Mouse (Mus musculus): Measurements from ENCODE around the gene Eif2ak3. TPM values are rescaled to one million over a fixed set of nuclear protein-coding genes. Genes with fewer than 3 reads are reported as not detected.

The Eif2ak3 gene
- polyA plus RNA-seq, 1 experiment from 2014 or later, result 16.9 TPM

- no peaks in the 10 kb centered on the region for H3K4me1 ChIP-seq
- 80% methylated on average over 2 of the region's 2 CpGs for WGBS
- no peak overlapping the region for H3K4me2 ChIP-seq
- H3K27me3 ChIP-seq, result no peaks in the 10 kb centered on the region
- no peaks in the 10 kb centered on the region for H3K36me3 ChIP-seq
- no peak for ATAC-seq (ENCODE audit: insufficient number of reproducible peaks, low FRiP score, low TSS enrichment, low read depth)
- H3K9me3 ChIP-seq, result no peaks in the 10 kb centered on the region
- H3K4me3 ChIP-seq, result no peak overlapping the region
- no peak overlapping the region for H3K27ac ChIP-seq
- H3K9ac ChIP-seq, result no peak overlapping the region
Measured at GRCm38 (mm10) chr6:70837297-70837696, 7.0 kb upstream of the Eif2ak3 start.

DNA sequence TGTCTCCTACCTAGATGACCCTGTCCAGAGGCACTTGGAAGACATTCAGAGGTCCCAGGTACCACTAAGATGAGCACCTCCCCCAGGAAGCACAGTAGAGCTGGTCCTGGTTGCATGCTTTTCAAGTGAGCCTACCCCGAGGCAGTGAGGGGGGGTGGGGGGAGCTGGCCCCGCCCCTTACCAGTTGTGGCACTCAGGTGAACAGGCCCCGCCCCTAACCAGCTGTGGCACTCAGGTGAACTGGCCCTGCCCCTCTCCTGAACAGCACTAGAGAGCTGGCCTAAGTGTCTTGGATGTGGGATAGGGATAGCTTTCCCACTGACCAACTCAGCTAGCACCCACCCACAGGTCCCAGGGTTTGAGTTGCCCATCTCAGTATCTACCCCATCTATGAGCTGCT, 5.8 kb upstream of the Eif2ak3 start:
- H3K27me3 ChIP-seq, result no peaks in the 10 kb centered on the region
- ATAC-seq (ENCODE audit: insufficient number of reproducible peaks, low FRiP score, low TSS enrichment, low read depth), result no peak
- H3K4me2 ChIP-seq, result no peak overlapping the region
- no peak overlapping the region for H3K9ac ChIP-seq
- H3K4me1 ChIP-seq, result 0 out of 2 replicates have a peak, but pooled peaks cover 1% of the 10 kb centered on the region
- no peaks in the 10 kb centered on the region for H3K9me3 ChIP-seq
- no peaks in the 10 kb centered on the region for H3K36me3 ChIP-seq
- no peak overlapping the region for H3K27ac ChIP-seq
- WGBS, result 39% methylated on average over 3 of the region's 3 CpGs
- H3K4me3 ChIP-seq, result no peak overlapping the region

GRCm38 (mm10) chr6:70840281-70840680, 4.0 kb upstream of the Eif2ak3 start:
- Histone ChIP-seq H3K4me2 (no peak overlapping the region), H3K36me3 (no peaks in the 10 kb centered on the region), H3K9me3 (no peaks in the 10 kb centered on the region), H3K4me1 (0 out of 2 replicates have a peak, but pooled peaks cover 2% of the 10 kb centered on the region), H3K9ac (no peak overlapping the region), H3K27ac (no peak overlapping the region), H3K27me3 (no peaks in the 10 kb centered on the region), H3K4me3 (no peak overlapping the region)
- WGBS, result 63% methylated on average over 5 of the region's 5 CpGs
- no peak for ATAC-seq (ENCODE audit: insufficient number of reproducible peaks, low FRiP score, low TSS enrichment, low read depth)

- peaks cover 22% of the 10 kb centered on the region for H3K4me1 ChIP-seq
- peak overlapping the region; percentile 66 for H3K4me2 ChIP-seq
- no peak overlapping the region for H3K9ac ChIP-seq
- H3K27me3 ChIP-seq, result no peaks in the 10 kb centered on the region
- H3K9me3 ChIP-seq, result no peaks in the 10 kb centered on the region
- no peak for ATAC-seq (ENCODE audit: insufficient number of reproducible peaks, low FRiP score, low TSS enrichment, low read depth)
- H3K27ac ChIP-seq, result peak overlapping the region; percentile 90
- 46% methylated on average over 5 of the region's 5 CpGs for WGBS
- H3K36me3 ChIP-seq, result no peaks in the 10 kb centered on the region
- H3K4me3 ChIP-seq, result peak overlapping the region; percentile 92; the same call in 1 of the 2 replicates
Measured at GRCm38 (mm10) chr6:70842991-70843390, 1.3 kb upstream of the Eif2ak3 start.

GRCm38 (mm10) chr6:70844896-70845646, 756 bp downstream of the Eif2ak3 start:
- no peak for ATAC-seq (ENCODE audit: insufficient number of reproducible peaks, low FRiP score, low TSS enrichment, low read depth)
- Histone ChIP-seq H3K27ac (peak overlapping the region; percentile 94), H3K4me2 (peak overlapping the region; percentile 60), H3K36me3 (no peaks in the 10 kb centered on the region), H3K9ac (peak overlapping the region; percentile 92), H3K4me3 (peak overlapping the region; percentile 92), H3K4me1 (peaks cover 22% of the 10 kb centered on the region), H3K9me3 (no peaks in the 10 kb centered on the region), H3K27me3 (no peaks in the 10 kb centered on the region)
- WGBS, result under 1% methylated on average over 38 of the region's 38 CpGs

DNA sequence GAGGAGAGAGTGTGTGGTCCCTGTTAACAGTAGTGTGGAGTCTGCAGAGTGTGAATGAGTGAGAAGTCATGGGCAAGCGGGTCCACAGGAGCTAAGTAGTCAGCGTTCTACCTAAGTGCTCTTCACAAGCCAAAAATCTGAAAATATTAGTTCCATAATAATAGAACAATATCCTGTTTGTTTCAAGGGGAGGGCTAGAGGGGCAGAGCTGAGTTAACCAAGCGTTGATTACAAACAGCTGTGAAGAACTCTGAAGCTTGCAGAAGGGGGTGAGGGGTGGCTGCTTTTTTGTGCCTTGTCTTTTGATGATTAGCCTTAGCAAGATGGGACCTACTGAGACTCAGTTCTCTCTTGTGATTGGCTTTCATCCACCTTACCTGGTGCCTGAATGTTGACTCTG, 3.1 kb downstream of the Eif2ak3 start:
- H3K27me3 ChIP-seq, result no peaks in the 10 kb centered on the region
- H3K4me3 ChIP-seq, result no peak overlapping the region; the same call in 1 of the 2 replicates
- WGBS, result 21% methylated on average over 3 of the region's 3 CpGs
- no peaks in the 10 kb centered on the region for H3K9me3 ChIP-seq
- H3K9ac ChIP-seq, result no peak overlapping the region
- no peaks in the 10 kb centered on the region for H3K36me3 ChIP-seq
- H3K27ac ChIP-seq, result no peak overlapping the region; the same call in 1 of the 2 replicates
- H3K4me1 ChIP-seq, result peaks cover 22% of the 10 kb centered on the region
- H3K4me2 ChIP-seq, result peak overlapping the region; percentile 14; the same call in 1 of the 2 replicates
- no peak for ATAC-seq (ENCODE audit: insufficient number of reproducible peaks, low FRiP score, low TSS enrichment, low read depth)

DNA sequence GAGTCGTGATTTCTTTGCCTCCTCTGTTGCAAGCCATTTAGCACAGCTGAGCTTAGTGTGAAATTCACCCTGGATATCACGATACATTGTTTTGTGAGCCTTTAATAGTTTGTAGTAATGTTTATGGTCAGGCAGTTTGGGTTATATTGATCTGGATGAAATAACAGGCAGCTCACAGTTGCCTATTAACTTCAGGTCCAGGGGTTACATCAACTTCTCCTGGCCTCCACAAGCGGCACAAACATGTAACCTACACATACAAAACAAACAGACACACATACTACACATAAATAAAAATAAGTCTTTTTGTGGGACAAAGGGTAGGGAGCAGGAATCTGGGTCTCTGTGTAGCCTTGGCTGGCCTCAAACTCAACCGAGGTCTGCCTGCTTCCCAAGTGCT, 9.1 kb downstream of the Eif2ak3 start:
- no peak overlapping the region for H3K9ac ChIP-seq
- H3K27me3 ChIP-seq, result no peaks in the 10 kb centered on the region
- no peaks in the 10 kb centered on the region for H3K9me3 ChIP-seq
- no peak overlapping the region for H3K4me3 ChIP-seq
- no peaks in the 10 kb centered on the region for H3K4me1 ChIP-seq
- H3K27ac ChIP-seq, result no peak overlapping the region
- 61% methylated on average over 4 of the region's 4 CpGs for WGBS
- peaks cover 7% of the 10 kb centered on the region; the same call in 1 of the 2 replicates for H3K36me3 ChIP-seq
- ATAC-seq (ENCODE audit: insufficient number of reproducible peaks, low FRiP score, low TSS enrichment, low read depth), result no peak
- no peak overlapping the region for H3K4me2 ChIP-seq

- no peaks in the 10 kb centered on the region for H3K9me3 ChIP-seq
- H3K27ac ChIP-seq, result no peak overlapping the region
- H3K4me3 ChIP-seq, result no peak overlapping the region
- no peaks in the 10 kb centered on the region for H3K27me3 ChIP-seq
- no peak overlapping the region for H3K4me2 ChIP-seq
- no peaks in the 10 kb centered on the region for H3K4me1 ChIP-seq
- WGBS, result 88% methylated on average over 13 of the region's 13 CpGs
- H3K36me3 ChIP-seq, result peaks cover 25% of the 10 kb centered on the region
- no peak overlapping the region for H3K9ac ChIP-seq
- no peak for ATAC-seq (ENCODE audit: insufficient number of reproducible peaks, low FRiP score, low TSS enrichment, low read depth)
Measured at GRCm38 (mm10) chr6:70855529-70856309, 11.4 kb downstream of the Eif2ak3 start.

- 80% methylated on average over 7 of the region's 7 CpGs for WGBS
- no peak for ATAC-seq (ENCODE audit: insufficient number of reproducible peaks, low FRiP score, low TSS enrichment, low read depth)
- H3K4me2 ChIP-seq, result no peak overlapping the region
Measured at GRCm38 (mm10) chr6:70862726-70863125, 18.4 kb downstream of the Eif2ak3 start.

DNA sequence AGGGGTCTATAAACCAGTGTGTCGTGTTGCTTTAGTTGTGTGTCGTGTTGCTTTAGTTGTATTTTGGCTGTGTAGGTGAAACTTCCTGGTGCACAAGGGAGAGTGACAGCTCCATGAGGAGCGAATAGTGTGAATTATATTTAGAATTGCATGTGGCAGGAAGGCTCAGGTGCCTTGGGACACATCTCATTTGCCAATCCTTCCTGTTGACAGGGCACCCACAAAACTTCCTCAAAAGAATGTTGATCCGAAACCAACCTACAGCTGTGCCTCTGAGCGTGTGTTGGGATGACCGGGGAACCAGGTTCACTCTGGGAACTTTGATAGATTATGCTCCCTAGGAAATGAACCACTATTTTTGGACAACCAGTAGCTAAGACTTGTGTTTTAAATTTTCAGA, 20.0 kb downstream of the Eif2ak3 start:
- Histone ChIP-seq H3K27me3 (no peaks in the 10 kb centered on the region), H3K4me2 (no peak overlapping the region), H3K9me3 (no peaks in the 10 kb centered on the region), H3K4me3 (no peak overlapping the region), H3K9ac (no peak overlapping the region), H3K4me1 (no peaks in the 10 kb centered on the region), H3K36me3 (peaks cover 17% of the 10 kb centered on the region), H3K27ac (no peak overlapping the region)
- WGBS, result 82% methylated on average over 6 of the region's 6 CpGs
- ATAC-seq (ENCODE audit: insufficient number of reproducible peaks, low FRiP score, low TSS enrichment, low read depth), result no peak

More at GRCm38 (mm10) chr6:70862726-70863125, 18.4 kb downstream of the Eif2ak3 start:
- H3K4me3 ChIP-seq, result no peak overlapping the region
- no peaks in the 10 kb centered on the region for H3K9me3 ChIP-seq
- no peaks in the 10 kb centered on the region for H3K4me1 ChIP-seq
- H3K27me3 ChIP-seq, result no peaks in the 10 kb centered on the region
- H3K9ac ChIP-seq, result no peak overlapping the region
- H3K36me3 ChIP-seq, result peaks cover 29% of the 10 kb centered on the region
- H3K27ac ChIP-seq, result no peak overlapping the region

DNA sequence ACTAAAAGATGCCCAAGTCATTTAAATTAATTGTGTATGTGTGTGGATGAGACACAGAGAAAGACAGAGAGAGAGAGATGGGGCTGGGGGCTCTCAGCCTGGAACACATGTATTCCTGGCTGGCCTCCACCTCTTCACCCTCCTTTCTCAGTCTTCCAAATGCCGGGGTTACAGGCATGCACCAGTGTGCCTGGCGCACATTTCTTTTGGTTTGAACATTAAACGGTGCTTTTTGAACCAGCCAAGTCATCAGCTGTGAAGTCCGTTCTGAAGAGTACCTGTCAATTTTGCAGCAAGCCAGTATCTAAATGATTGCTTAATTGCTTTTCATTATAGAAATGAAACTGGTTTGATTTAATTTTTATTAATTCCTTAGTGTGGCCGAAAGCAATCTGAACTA, 22.4 kb downstream of the Eif2ak3 start:
- no peaks in the 10 kb centered on the region for H3K4me1 ChIP-seq
- no peaks in the 10 kb centered on the region for H3K9me3 ChIP-seq
- H3K4me3 ChIP-seq, result no peak overlapping the region
- ATAC-seq (ENCODE audit: insufficient number of reproducible peaks, low FRiP score, low TSS enrichment, low read depth), result no peak
- no peaks in the 10 kb centered on the region for H3K27me3 ChIP-seq
- no peak overlapping the region for H3K9ac ChIP-seq
- no peak overlapping the region for H3K4me2 ChIP-seq
- peaks cover 5% of the 10 kb centered on the region; the same call in 1 of the 2 replicates for H3K36me3 ChIP-seq
- no peak overlapping the region for H3K27ac ChIP-seq
- WGBS, result 72% methylated on average over 5 of the region's 5 CpGs

DNA sequence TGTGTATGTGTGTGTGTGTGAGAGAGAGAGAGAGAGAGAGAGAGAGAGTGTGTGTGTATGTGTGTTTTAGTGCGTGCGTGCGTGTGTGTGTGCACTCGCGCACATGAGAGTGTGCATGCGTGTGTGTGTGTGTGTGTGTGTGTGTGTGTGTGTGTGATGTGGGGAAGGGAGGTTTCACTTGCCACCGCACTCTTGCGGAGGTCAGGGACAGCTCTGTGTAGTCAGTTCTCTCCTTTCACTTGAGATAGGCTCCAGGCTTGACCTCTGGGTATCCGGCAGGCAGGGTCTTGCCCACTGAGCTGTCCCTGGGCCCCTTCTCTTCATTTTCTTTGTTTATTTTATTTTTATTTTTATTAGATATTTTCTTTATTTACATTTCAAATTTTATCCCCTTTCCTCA, 23.0 kb downstream of the Eif2ak3 start:
- no peaks in the 10 kb centered on the region for H3K27me3 ChIP-seq
- H3K36me3 ChIP-seq, result peaks cover 5% of the 10 kb centered on the region; the same call in 1 of the 2 replicates
- no peak overlapping the region for H3K27ac ChIP-seq
- H3K9ac ChIP-seq, result no peak overlapping the region
- ATAC-seq (ENCODE audit: insufficient number of reproducible peaks, low FRiP score, low TSS enrichment, low read depth), result no peak
- 96% methylated on average over 9 of the region's 9 CpGs for WGBS
- H3K9me3 ChIP-seq, result no peaks in the 10 kb centered on the region
- H3K4me1 ChIP-seq, result no peaks in the 10 kb centered on the region; the same call in 1 of the 2 replicates
- no peak overlapping the region for H3K4me2 ChIP-seq
- H3K4me3 ChIP-seq, result no peak overlapping the region
